Mouse (Mus musculus) heart, postnatal 10 days (tissue): ENCODE measurements around the gene Meiob. TPM values are rescaled to one million over a fixed set of nuclear protein-coding genes. Genes with fewer than 3 reads are reported as not detected.

Experiments used
- DNase-seq, 2 experiments: peaks; one replicate each; pipeline ENCODE4 v3.0.0; 2021
- intact Hi-C: fragments of 180-260 bp; cut with DNase I; formaldehyde crosslinking; loops from one replicate; pipeline ENCODE4 v1.15.1; 2025
- total RNA-seq, 2 experiments: library from RNA; stranded (reverse); gene quantifications; 2 replicates each; pipeline ENCODE4 v1.2.3; 2021

Gene Meiob
- total RNA-seq: not detected

GRCm38 (mm10) chr17:24803952-24804951 lies at the start of gene Meiob:
Meiob (plus strand) TSS chr17:24804289.
- DNase-seq: peak; percentile 57 to 74
- intact Hi-C loops: no loop called here

DNA sequence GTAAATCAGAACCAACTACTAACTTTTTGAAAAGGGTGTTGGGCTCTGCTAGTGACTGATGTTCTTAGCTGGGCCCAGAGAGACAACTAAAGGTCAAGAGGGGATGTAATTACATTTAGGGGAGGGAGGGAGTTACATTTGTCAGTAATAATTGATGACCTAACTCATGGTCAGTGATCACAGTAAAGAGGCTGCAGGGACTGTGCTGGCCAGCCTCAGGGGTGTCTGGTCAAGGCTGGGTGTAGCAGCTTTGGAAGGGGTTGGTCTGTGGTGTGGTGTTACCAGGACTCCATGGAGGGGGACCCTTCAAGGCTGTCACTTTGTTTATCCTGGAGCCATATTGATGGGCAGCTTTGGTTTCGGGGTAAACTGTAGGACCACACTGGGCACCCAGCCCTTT lies 46.7 kb upstream of the Meiob start:
- intact Hi-C loops: no loop called here
- no peak for DNase-seq

GRCm38 (mm10) chr17:24761121-24761520 lies 43.0 kb upstream of the Meiob start:
- intact Hi-C loops: no loop called here
- DNase-seq: no peak

DNA sequence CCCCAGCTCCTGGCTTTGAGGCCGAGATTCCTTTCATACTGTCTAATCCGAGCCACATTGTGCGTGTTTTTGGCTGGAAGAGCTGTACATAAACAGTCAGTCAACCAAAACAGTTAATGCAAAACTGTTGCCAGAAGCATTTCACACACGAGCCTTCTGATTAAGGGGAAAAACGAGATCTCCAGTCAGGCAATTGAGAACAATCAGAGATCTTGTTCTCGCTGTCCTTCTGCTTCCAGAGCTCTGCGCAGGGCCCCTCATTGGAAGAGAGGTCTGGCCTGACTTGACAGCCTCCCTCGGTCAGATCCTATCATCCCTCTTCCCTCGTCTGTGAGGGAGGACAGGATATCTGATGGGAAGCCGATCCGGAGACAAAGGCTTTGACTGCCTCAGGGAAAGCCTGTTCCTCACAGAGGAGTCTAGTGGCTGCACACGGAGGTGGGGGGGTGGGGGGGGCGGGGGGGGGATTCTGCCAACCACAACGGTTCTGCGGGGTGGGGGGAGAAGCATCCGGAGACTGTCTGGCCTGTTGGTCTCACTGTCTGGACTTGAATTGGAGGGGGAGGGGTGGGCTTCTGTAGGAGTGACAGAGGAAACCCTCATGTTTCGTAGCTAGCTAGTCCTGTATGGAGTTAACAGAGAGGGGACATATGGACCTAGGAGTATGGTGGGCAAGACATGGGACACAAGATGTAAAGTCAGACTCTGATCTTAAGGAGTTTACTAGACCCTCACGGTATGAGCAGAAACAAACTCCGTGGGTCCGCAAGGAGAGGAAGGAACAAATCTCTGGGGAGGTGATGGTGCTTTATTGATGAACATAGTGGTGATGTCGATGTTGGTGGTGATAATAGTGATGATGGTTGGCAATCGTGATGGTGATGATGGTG lies 38.8 kb upstream of the Meiob start:
- intact Hi-C loops: no loop called here
- no peak for DNase-seq

DNA sequence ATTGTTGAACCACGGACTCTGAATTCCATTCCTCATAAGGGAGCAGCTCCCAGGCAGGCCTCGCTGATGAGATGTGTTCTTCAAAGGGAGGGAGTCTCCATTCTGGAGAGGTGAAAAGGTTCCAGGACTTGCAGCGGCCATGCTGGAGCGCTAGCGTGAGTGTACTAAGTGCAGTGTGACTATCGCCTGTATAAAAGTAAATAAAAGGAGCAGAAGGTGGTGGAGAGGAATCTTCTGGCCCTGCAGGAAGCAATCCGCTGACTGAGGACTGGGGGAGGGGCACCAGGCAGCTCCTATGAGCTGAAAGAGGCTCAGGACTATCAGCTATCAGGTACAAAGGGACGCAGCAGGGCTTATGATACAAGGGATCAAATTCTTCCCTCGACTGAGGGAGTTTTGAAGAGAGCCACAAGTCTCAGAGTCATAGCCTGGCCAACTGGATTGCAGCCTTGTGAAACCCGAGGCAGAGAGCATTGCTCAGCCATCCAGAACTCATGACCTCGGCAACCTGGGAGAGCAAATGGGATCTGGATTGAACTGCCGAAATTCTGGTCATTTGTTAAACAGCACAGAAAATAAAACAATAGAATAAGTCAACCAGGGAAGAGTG lies 37.7 kb upstream of the Meiob start:
- intact Hi-C loops: no loop called here
- DNase-seq: no peak

DNA sequence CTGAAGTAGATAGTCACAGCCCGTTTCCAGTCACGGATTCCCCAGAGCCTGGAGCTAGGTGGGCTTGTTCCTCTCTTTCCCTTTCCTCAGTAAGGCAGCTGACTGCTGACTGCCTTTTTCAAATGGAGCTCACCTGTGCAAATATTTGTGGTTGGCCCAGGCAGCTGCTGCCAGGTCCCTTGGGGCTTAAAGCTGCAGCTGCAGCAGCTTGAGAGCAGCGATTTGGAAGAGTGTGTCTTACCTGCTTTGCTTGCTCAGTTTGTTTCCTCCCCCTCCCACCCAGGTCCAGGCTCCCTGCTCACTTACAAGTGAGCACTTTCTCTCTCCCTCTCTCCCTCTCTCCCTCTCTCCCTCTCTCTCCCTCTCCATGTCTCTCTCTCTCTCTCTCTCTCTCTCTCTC lies 34.9 kb upstream of the Meiob start:
- intact Hi-C loops: no loop called here
- DNase-seq: no peak

DNA sequence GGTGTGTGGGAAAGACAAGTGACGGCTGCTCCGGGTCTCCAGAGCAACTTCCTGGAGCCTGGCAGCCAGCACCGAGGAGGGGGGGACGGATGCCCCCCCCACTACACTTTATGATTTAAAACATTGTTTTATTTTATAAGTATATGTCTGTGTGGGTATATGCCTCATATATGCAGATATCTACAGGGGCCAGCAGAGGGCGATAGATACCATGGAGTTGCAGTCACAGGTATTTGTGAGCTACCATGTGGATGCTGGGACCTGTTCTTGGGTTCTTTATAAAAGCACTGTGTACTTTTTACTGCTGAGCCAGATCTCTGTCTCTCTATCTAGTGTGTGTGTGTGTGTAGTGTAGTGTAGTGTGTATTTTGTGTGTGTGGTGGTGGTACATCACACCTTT lies 30.8 kb upstream of the Meiob start:
- intact Hi-C loops: no loop called here
- no peak for DNase-seq

- no peak for DNase-seq
- intact Hi-C loops: no loop called here
These were observed 28.9 kb upstream of the Meiob start for GRCm38 (mm10) chr17:24775173-24775572.

GRCm38 (mm10) chr17:24777073-24777472 lies 27.0 kb upstream of the Meiob start:
- no peak for DNase-seq
- intact Hi-C loops: no loop called here

GRCm38 (mm10) chr17:24780821-24781220 lies 23.3 kb upstream of the Meiob start:
- intact Hi-C loops: no loop called here

DNA sequence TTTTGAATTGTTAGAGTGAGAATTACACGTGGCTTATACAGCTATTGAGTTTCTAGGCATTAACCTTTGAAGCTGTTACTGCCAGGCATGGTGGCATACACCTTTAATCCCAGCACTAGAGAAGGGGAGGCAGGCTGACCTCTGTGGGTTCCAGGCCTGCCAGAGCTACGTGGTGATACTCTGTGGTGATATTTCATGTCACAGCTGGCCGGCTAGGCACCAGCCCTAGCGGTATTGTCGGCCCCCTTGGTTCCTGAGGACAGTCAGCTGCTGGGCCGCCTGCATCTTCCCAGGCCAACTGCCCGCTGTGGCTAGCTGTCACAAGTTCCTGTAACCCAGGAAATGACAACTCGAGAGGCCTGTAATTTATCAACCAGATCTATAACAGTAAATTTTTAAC lies 11.9 kb upstream of the Meiob start:
- DNase-seq: no peak
- intact Hi-C loops: no loop called here

More at GRCm38 (mm10) chr17:24780821-24781220, 23.3 kb upstream of the Meiob start:
- no peak for DNase-seq

DNA sequence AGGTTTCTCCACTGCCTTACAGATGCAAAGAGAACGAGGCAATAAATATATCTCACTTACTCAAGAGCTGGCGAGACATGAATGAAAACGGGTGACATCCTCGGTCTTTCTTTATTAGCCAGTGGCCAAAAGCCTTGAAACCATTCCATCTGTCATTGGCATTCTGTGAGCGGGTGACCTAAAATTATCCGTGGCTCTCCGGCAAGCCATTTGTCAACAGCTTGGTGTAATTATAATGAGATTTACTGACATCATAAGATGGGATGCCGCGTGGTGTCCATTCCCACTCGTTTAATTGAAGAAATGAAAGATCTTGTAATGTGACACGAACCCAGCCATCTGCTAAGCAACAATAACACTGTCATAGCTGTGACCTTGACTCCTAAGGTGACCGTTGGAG lies 9.3 kb upstream of the Meiob start:
- DNase-seq: no peak
- intact Hi-C loops: no loop called here

- DNase-seq: no peak
These were observed 7.1 kb upstream of the Meiob start for GRCm38 (mm10) chr17:24796969-24797368.

GRCm38 (mm10) chr17:24798229-24798628 lies 5.9 kb upstream of the Meiob start:
- intact Hi-C loops: no loop called here
- DNase-seq: no peak

More at GRCm38 (mm10) chr17:24796969-24797368, 7.1 kb upstream of the Meiob start:
- intact Hi-C loops: no loop called here

GRCm38 (mm10) chr17:24799476-24799875 lies 4.6 kb upstream of the Meiob start:
- intact Hi-C loops: no loop called here
- no peak for DNase-seq

- intact Hi-C loops: no loop called here
- DNase-seq: no peak
These were observed 3.6 kb upstream of the Meiob start for GRCm38 (mm10) chr17:24800524-24800923.

DNA sequence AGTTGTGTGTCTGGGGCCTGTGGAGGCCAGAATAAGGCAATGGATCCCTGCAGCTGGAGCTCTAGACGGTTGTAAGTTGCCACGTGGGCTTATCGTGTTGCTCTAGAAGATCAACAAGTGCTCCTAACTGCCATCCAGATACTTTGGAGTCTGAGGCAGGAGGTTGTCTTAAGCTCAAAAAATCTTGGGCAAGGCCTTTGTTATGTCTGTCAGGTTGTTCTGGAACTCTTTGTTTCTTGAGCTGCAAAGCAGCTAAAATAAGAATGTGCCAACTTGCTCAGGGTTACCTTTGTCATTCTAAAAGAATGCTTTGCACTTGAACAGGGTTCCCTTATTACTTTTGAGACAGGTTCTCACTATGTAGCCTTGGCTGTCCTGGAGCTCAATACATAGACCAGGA lies 7.1 kb downstream of the Meiob start:
- DNase-seq: no peak
- intact Hi-C loops: no loop called here

DNA sequence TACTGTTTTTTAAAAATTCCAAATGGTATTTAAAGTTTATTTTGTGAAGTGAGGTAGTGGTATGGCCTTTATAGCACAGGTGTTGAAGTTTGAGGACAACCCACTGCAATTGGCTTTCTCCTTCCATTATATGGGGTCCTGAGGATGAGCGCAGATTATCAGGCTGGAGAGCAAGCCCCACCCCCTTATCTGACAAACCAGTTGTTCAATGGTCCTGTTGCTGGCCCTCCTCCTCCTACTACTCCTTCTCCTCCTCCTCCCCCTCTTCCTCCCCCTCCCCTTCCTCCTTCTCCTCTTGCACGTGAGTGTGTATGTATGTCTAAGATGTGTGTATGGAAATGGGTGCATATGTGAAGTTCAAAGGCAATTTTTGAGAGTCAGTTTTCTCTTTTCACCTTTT lies 8.1 kb downstream of the Meiob start:
- intact Hi-C loops: no loop called here
- no peak for DNase-seq

DNA sequence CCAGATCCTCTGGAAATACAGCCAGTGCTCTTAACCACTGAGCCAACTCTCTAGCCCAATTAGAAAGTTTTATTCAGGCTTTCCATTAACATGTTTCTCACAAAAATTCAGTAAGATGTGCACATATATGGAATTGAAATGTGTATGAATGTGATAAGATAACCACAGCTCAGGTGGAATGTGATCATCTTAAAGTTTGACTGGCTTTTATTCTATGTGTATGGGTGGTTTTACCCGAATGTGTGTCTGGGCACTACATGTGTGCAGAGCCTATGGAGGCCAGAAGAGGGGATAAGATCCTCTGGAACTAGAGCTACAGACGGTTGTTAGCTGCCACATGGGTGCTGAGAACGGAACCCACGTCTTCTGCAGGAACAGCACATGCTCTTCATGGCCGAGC lies 11.2 kb downstream of the Meiob start:
- intact Hi-C loops: no loop called here
- no peak for DNase-seq

- intact Hi-C loops: loop anchor here (1.0 kb wide), 1 partner anchor 72 kb away; no protein-coding TSS in a partner anchor
- DNase-seq: peak in 1 of 2 experiments; percentile 12
These were observed 13.4 kb downstream of the Meiob start for GRCm38 (mm10) chr17:24817503-24817902.

DNA sequence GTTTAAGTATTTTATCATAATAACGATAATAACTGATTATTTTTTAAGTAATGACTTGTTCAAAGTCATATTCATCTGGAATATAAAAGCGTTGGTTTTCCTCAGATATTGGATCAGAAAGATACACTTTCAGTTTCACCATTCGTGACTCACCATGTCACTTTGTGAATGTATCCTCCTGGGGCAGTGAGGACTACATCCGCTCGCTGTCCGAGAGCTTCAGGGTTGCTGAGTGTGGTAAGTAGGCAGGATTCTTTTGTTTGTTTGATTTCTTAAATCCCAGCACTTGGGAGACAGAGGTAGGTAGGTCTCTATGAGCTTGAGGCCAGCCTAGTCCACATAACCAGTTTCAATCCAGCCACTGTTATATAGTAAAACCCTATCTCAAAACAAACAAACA lies 14.1 kb downstream of the Meiob start:
- intact Hi-C loops: no loop called here
- no peak for DNase-seq
